Mouse (Mus musculus) inflammation-experienced regulatory T-cells, adult 6 months (primary cell): Measurements from ENCODE around the gene Hsd17b14. TPM values are rescaled to one million over a fixed set of nuclear protein-coding genes. Genes with fewer than 3 reads are reported as not detected.
"Not testable (repeated sequence)": the region's sequence is repeated elsewhere in the genome, so short reads cannot be mapped to it uniquely, and the experiment has no call there.

Source experiments
- ATAC-seq: one replicate; pipeline ENCODE4 v1.8.0; 2017
- polyA plus RNA-seq, 3 experiments: library from polyadenylated mRNA; unstranded; fragments of 100-300 nt; shearing (Covaris generic); gene quantifications; one replicate each; pipeline ENCODE4 v1.2.1; 2017

Hsd17b14 gene
- under 1 TPM; 0.82 to 0.95 (median 0.91) TPM for polyA plus RNA-seq

DNA sequence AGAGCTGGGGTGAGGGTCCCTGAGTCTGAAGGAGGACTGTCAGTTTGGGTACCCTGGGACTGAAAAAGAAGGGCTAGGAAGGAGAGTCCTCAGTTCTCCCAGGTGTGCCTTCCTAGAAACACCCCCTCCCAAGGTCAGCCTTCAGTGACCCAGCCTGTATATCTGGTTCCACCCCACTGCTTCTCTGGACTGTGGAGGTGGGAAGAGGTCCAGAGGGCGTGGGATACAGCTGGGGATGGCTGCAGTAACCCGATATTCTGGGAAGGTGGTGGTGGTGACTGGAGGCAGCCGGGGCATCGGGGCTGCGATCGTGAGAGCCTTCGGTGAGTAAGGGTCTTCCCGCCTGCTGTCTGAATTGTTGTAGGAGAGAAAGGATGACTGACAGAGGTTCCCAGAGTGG lies at the start of gene Hsd17b14:
Hsd17b14 (plus strand) TSS at position 150 of the 400 bp plus-strand sequence.
- ATAC-seq: no peak

DNA sequence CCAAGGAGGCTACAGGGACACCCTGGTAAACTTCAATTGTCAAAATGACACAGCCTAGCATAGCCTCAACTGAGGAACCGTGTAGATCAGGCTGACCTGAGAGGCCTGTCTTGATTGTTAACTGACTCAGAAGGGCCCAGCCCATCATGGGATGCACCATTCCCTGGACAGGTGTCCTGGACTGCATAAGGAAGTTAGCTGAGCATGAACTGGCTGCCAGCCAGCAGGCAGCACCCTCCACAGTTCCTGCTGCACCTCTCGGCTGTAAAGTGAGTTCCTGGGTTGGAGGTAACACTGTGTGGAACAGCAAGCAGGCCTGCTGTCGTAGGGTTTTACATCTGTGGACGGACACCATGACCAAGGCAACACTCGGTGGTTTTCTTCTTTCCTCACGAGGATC lies 47.1 kb upstream of the Hsd17b14 start:
- ATAC-seq: no peak

DNA sequence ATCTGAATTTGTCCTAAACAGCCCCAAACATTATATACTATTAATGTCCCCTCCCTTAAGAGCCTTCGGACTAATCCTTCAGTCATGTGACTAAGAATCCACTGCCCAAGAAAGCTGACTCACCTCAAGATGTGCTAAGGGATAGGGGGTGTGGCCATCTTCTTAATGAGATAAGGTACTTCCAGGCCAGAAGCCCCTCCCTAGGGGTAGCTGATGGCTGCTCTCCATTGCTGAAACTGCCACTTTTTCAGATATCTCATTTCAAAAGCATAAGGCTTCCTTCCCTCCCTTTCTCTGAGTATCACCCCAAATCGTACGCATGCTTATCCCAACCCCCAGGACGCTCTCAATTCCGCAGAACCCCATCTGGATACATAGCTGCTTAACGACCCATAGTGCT lies 46.1 kb upstream of the Hsd17b14 start:
- ATAC-seq: no peak

DNA sequence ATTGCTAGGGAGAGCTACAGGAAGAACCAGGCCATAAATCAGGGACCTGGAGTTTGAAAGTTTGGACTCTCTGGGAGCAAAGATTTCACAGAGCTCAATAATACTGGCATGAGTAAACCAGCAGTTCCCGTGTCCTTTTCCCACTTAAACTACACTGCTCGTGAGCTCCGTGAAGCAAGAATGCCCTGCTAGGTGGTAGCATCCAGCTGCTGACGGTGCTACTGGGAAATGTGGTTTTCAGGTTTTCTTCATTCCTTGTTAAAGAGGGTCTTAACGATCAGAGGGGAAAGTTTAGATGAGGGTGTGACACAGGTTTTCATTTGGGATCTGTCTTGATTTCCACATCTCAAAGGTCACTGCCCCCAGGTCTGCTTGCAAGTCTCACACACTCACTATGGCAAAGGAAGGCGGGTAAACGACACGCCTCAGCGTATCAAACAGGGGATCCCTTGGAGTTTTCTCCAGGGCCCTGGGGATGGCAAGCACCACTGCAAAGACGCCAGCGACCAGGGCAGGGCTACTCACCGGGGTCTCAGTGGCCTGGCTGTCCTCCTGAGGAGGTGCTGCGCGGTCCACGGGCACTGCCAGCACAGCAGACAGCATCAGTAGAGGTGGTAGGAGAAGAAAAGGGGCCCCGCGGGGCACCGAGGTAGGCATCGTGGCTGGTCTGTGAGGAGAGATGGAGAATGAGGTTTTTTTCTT lies 45.4 kb upstream of the Hsd17b14 start:
- ATAC-seq: peak; percentile 20

DNA sequence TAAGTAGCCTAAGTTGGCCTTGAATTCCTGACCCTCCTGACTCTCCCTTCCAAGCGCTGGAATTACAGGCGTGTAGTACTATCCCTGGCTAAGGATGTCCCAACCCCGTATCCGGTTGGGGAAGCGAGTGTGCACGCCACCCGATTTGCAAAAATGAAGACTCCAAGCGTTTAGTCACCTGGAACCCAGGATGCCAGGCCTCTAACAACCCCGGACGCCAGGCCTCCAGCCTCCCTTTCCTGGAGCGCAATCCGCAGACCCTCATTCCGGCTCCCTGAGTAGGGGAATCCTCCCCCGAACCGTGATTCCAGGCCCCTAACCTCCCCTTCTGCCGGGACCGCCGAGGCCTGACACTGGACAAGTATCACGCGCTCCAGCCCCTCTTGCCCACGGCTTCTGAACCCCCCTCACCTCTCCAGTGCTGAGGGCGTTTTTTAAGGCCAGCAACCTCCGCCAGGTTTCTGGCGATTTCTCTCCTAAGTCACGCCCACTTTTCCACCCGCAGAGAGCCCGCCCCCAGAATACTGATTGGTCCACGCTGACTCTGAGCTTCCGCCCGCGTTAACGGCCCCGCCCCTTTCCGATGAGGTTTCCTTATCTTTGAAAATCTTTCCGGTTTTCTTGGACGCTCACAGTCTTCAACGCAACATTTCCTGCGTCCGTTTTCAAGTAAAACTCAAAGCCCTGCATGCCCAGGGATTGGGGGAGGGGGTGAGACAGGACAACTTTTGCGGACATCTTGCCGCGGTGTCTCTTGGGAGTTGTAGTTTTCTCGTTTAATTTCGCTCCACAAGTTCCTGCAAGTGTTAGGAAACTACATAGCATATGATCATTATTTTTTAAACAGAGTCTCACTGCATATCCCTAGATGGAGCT lies 44.5 kb upstream of the Hsd17b14 start, which contains the start of gene Nucb1:
Nucb1 (minus strand) TSS at position 495 of the 876 bp plus-strand sequence.
- ATAC-seq: peak; percentile 92

DNA sequence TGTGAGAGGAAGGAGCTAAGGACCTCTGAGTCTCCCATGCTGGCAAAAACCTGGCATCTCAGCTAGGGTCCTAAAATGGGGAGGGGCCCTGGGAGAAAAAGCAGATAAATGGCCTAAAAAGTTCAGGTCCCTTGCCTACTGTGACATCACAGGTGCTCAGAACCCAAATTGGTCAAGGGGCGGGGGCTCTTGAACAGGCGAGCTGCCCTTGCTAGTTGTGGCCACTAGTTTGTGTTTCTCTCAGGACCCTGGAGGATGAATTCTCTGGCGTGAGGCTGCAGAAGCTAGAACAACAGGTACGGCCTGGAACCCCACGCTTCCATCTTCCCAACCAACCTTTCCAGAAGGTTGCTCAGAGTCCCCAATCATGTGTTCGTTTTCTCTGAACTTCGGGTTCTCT lies 40.3 kb upstream of the Hsd17b14 start:
- ATAC-seq: no peak

DNA sequence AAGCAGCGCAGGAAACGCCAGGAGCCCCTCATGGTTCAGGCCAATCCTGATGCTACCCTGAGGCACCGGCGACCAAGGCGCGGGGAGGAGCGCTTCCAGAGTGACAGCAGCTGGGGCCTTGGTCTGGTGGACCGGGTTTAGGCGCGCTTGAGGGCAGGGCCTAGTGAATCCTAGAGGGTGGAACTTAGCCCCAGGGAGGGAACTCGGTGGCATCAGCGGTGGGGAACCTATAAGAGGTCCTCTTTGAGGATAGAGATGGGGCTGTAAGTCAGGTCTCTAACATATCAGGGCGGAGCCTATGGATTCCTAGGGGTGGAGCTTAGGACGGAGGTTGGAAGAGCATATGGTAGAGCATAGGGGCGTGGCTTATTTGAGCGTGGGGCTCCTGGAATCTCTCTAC lies 39.3 kb upstream of the Hsd17b14 start:
- no peak for ATAC-seq

DNA sequence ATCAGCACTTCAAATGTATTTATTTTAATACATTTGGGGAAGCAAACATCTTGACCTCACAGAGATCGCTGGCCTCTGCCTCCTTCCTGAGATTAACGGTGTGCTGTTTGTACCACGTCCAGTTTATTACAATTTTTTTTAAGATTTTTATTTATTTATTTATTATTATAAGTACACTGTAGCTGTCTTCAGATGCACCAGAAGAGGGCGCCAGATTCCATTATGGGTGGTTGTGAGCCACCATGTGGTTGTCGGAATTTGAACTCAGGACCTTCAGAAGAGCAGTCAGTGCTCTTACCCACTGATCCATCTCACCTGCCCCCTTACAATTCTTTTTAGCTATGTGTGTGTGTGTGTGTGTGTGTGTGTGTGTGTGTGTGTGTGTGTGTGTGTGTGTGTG lies 37.8 kb upstream of the Hsd17b14 start:
- not testable (repeated sequence) for ATAC-seq

DNA sequence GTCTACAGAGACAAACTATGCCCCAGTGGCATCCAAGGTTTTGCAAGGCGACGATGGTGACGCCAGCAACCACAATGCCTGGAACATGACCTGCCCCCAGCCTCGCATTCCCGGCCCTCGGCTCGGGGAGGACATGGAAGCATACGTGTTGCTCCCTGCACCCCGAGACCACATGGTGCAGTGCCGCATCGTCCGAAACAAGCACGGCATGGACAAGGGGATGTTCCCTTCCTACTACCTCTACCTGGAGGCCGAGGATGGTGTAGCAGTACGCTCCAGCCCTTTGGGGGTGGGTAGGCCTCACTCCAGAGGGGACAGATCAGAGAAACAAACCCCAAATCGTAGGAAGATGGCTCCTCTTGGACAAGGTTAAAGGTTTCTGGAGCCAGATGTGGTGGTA lies 36.1 kb upstream of the Hsd17b14 start:
- no peak for ATAC-seq

DNA sequence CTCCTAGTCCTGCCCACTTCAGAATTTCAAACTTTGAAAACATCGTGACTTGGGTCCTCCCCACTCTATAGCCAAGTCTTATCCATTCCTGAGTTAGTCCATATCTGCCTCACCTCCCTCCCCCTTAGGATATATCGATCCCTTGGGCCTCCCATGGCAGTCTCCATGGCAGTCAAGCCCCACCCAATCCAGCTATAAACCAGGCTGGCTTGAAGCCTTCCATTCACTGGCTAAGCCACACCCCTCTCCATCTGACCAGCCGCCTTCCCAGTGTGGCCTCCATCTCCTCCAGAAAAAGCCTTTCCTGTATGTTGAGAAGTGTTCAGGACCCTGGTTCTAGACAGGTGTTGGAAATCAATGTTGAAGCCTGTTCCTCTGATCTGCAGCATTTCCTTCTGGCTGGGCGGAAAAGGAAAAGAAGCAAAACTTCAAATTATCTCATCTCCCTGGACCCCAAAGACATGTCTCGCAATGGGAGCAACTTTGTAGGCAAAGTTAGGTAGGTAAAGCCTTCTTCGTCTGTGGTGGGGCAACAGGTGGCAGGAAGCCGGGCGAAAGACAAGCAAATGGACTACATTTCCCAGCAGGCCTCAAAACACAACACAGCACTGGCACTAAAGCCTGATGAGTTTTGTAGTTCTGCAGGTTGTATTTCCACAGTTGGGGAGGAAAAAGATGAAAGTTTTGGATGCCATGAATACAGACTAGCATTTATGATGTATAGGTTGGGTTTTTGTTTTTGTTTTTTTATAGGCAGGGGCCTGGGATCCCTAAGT lies 35.2 kb upstream of the Hsd17b14 start:
- no peak for ATAC-seq

DNA sequence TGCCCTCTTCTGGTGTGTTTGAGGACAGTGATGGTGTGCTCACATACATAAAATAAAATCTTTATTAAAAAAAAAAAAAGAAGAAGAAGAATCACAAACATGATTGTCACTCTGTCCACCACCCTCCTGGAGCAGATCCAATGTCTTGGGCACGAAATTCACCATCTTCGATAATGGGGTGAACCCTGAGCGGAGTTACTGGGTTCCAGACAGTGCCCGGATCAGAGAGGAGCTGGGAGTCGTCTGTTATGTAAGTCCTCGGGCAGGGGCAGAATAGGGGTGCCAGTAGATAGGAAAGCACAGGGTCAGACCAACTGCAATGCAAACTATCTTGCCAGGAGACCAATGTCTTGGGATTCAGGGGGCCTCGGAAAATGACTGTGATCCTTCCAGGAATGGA lies 34.1 kb upstream of the Hsd17b14 start:
- ATAC-seq: no peak

DNA sequence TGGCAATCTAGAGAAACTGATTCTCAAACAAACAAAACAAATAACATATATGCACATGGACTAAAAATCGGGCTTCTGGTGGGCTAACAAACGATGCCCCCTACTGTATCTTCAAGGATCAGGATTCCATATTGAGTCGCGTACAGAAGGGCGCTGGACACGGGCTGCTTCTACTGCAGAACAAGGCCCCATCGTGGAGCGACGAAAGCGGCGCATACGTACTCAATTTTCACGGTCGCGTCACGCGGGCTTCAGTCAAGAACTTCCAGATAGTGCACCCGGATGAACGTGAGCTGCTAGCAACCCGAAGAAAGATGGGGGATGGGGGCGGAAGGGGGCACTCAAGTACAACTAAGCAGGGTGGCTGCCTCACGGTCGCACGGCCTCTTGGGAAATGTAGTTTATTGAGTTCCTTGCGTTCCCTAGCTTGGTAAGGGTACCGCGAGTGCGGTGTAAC lies 32.9 kb upstream of the Hsd17b14 start:
- peak; percentile 61 for ATAC-seq

DNA sequence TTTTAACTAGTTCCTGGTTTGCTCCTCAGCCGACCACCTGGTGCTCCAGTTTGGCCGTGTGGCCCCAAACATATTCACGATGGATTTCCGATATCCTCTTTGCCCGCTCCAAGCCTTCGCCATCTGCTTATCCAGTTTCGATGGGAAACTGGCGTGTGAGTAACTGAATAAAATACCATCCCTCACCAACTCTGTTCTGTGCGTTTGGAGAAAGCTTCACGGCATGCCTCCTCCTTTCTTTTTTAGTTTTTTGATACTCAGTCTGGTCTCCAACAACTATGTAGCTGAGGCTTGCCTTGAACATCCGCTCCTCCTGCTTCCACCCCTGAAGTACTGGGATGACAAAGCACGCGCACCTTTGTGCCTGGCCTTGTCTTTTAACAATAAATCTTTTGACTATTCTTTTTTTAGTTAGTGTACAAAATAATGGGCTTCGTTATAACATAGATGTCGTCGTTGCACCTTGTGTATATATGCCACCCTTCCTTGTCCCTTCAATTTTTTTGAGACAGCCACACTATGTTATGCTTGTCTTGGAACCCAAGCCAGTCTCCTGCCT lies 32.4 kb upstream of the Hsd17b14 start:
- no peak for ATAC-seq

DNA sequence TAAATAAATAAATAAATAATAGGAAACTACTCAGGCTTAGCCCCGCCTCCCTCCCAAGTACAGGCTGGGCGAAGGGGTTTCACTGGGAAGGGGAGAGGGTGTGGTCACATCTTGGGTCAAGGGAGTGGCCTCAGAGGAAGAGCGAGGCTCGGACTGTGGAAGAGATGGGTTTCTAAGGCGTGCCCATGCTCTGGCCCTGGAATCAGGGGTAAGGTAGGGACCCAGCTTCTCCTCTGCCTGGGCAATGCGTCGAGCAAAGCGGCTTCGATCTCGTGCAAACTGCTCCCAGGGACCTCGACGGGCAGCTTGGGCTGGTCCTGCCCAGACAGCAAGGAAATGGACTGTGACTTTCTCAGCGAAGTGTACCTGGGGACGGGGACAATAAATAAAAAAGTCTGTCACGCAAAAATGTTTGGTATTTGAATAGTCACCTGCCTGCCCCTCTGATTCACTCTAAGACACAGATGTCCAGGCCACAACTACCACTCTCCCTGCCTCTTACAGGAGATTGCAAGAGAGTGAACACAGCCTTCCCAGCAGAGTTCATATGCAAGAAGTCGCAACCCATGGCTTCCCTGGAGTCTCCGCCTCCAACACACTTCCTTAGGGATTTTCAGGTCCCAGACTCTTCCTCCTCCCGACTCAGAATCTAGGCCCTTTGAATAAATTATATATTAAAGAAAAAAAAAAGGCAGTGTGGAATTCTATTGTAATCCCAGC lies 31.6 kb upstream of the Hsd17b14 start:
- no peak for ATAC-seq

DNA sequence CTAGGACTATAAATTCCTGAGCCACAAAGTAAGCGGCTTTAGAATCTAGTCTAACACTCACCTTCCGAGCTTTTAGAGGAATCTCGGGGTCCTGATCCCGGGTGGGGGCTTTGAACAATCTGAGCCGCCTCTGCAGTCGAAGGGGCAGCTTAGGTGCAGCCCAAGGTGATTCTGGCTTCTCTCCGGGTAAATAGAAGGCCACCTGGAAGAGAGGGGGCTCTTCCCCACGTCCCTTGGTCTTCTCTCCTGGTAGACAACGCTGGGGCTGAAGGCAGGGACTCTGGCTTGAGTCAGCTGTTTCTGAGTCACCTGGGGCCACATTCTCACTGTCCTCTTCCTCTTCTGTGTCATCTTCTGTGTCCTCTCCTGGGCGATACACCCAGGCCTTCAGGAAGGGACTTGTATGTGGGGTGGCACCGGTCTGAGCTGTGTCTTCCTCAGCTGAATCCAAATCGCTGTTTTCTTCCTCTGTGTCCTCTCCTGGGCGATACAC lies 31.0 kb upstream of the Hsd17b14 start:
- no peak for ATAC-seq

DNA sequence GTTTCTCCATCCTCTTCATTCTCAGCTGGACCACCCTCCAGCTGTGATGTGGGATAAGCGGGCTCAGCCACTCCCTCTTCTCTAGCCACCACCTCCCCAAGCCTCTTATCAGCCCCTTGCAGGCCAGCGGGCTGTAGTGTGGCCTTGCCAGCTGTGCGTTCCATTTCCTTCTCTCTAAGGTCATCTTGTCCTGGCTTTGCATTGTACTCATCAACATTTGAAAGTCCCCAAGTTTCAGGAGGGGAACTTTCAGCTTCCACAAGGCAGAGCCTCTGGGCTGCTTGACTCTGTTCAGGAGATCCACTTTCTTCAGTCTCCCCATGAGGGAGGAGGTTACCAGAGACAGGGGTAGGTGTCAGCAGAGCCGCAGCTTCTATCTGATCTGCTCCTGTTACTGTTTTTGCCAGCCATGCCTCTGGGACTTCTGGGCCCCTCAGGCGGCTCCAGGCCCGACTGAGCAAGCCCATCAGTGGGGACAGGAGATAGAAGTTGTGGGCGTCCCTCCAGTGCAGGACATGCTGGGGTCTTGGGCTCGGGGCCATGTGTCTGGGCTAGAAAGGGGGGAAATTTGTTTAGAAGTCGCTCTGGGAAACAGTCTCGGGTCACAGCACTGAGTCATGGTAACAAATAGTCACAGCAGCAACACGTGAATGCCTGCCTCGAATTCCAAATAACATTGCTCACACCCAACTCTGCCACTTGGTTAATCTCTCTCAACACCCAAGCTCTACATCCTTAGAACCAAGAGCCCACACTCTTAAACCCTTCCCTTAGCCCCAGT lies 29.7 kb upstream of the Hsd17b14 start:
- ATAC-seq: no peak

DNA sequence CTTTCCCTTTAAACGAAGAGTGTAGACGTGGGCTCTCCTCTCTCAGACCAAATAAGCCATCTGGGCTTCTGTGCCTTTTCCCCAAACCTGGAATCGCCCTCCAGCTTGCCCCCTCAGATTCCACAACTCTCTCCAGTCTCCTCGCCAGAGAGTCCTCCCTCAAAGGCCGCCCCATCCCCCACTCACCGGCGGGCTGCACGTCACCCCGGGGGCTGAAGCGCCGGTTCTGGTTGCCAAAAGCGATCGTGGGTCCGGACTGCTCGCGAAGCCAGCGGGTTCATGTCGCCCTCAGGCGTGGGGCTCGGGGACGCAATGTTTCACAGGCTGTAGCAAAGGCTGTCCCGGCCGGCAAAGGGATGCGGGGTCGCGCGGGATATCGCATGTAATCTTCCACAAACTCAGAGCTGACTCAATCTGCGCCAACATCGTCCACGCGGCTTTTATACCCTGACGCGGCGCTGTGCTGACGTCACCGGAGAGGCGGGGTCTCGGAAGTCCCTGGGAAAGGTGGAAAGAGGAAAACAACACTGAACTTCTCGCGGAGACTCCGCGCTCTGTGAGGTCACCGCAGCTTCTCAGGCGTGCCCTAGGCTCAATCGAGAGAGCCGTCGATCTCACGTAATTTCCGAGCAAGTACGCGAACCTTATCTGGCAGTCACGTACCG lies 28.8 kb upstream of the Hsd17b14 start, which contains the start of the genes Ppp1r15a and Plekha4:
Ppp1r15a (minus strand) TSS at position 460 of the 665 bp plus-strand sequence.
Plekha4 (plus strand) TSS at position 522 of the 665 bp plus-strand sequence.
- peak; percentile 81 for ATAC-seq

DNA sequence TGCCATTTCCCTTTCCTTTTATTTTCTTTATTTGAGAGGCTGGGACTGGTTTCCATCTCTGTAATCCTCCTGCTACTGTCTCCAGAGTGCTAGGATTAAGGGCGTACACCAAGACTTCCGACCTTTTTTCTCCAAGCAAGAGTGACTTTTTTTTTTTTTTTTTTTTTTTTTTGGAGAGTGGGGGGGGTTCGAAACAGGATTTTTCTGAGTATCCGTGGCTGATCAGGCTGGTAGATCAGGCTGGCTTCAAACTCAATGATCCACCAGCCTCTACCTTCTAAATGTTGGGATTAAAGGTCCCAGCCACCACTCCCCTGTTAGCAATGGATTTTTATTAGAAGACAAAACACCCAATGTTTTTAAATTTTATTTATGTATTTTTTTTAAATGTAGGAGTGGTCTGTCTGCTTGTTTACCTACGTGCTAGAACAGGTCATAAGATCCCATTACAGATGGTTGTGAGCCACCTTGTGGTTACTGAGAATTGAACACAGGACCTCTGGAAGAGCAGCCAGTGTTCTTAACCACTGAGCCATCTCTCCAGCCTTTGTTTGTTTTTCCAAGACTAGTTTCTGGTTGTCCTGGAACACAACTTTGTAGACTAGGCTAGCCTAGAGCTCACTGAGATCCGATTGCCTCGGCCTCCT lies 28.1 kb upstream of the Hsd17b14 start:
- no peak for ATAC-seq

DNA sequence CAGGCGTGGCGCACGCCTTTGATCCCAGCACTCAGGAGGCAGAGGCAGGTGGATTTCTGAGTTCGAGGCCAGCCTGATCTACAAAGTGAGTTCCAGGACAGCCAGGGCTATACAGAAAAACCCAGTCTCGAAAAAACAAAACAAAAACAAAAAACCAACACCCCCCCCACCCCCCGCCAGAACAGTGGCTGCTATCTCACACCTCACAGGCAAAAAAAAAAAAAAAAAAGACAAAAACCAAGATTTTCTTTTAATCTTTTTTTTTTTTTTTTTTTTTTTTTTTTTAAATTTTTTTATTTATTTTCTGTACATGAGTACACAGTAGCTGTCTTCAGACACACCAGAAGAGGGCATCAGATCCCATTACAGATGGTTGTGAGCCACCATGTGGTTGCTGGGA lies 27.5 kb upstream of the Hsd17b14 start:
- ATAC-seq: not testable (repeated sequence)

DNA sequence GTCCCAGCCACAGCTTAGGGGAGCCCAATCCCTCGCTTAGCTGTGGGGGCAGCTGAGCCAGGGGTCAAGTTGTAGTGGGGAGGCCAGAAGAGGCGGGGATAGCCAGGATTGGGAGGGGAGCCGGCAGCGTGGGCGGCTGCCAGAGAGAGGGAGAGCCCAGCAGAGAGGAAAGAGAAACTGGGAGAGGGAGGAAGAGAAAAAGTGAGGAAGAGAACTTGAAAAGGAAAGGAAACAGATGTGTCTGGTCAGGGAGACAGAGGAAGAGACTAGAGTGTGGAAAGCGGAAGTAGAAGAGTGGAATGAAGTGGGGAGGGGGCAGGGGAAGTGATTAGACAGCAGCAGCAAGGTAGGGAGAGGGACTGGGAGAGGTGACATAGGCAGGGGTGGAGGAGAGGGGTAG lies 25.2 kb upstream of the Hsd17b14 start:
- no peak for ATAC-seq
